8 mouse cellular contexts compared by ENCODE assay signal in the genomic region with DNA sequence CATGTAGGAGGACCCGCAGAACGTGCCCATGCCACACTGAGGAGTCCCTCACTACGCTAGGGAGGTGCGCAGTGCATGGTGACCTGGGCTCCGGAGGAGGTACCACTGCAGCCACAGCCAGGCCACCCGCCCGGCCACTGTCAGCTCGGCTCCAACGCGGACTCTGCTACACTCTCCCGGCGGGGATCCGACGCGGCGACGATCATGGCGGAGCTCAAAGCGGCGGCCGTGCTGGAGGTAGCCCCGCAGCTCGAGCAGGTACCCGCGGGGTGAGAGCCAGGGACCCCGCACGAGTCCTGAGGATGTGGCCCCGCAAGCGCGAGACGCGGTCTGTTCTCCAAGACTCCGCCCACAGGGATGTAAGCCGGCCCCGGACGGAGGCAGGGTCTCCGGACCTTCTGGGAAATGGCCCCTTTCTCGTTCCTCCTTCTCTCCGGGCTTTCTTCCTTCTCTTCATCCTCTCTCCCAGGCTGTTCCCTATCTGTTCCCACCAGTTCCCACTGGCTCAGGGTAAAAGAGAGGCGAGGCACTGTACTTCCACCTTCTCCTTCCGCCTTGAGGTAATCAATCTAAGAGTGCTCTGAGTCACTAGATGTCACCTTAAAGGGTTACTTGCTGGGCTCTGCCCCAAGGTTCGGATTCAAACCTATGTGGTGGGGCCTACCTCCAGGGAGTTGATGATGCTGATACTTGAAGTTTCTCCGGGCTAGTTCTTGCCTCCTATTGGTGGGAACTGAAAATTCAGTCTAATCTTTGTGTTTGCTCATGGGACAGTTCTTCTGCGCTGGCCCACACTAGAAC. TPM values are rescaled to one million over a fixed set of nuclear protein-coding genes. Genes with fewer than 3 reads are reported as not detected.
DNase-seq lines count a peak whose midpoint lies in the region; ATAC-seq and TF ChIP-seq lines count a peak whose summit lies in the region.

No protein-coding gene starts in this region.

- ATAC-seq in heart, embryonic 16.5 days (replicated peaks; ENCODE audit: extremely low read depth, insufficient read depth, low FRiP score), result peak; percentile 39; the same call in 1 of the 2 replicates
- no peak for ATAC-seq in liver, embryonic 15.5 days (ENCODE audit: insufficient read depth)

- H3K27me3 ChIP-seq in heart, embryonic 16.5 days (ENCODE audit: control insufficient read depth, insufficient read depth, low read length), result peaks cover 5% of the 10 kb centered on the region; the same call in 1 of the 2 replicates
- peaks cover 38% of the 10 kb centered on the region for H3K27me3 ChIP-seq in liver, embryonic 15.5 days
- no peaks in the 10 kb centered on the region for H3K27me3 ChIP-seq in splenic B cell, adult 2 months (ENCODE audit: control insufficient read depth, insufficient read depth, low read length, poor library complexity, severe bottlenecking)

- TF ChIP-seq CTCF in brain, embryonic 14.5 days (IDR thresholded peaks at IDR 0.05; ENCODE audit: borderline replicate concordance, extremely low read depth, insufficient read depth, insufficient read length), result peak; percentile 23; the same call in 1 of the 2 replicates

- H3K4me3 ChIP-seq in heart, embryonic 16.5 days (ENCODE audit: low read length), result peak overlapping the region; percentile 62
- H3K4me3 ChIP-seq in liver, embryonic 15.5 days (replicated peaks), result peak overlapping the region; percentile 51

- H3K9me3 ChIP-seq in heart, embryonic 16.5 days (replicated peaks; ENCODE audit: control insufficient read depth, low read length), result peaks cover 3% of the 10 kb centered on the region; the same call in 1 of the 2 replicates
- no peaks in the 10 kb centered on the region for H3K9me3 ChIP-seq in liver, embryonic 15.5 days (replicated peaks)

- no peak for TF ChIP-seq POLR2A in brain, embryonic 14.5 days (IDR thresholded peaks at IDR 0.05; ENCODE audit: borderline replicate concordance, extremely low read depth, insufficient read depth, insufficient read length, poor library complexity, severe bottlenecking)

- 0 out of 2 replicates have a peak, but pooled peaks cover 5% of the 10 kb centered on the region for H3K4me1 ChIP-seq in heart, embryonic 16.5 days (ENCODE audit: control insufficient read depth, insufficient read depth, low read length)
- H3K4me1 ChIP-seq in liver, embryonic 15.5 days (replicated peaks), result peaks cover 5% of the 10 kb centered on the region; the same call in 1 of the 2 replicates

- peak overlapping the region; percentile 76 for H3K4me2 ChIP-seq in heart, embryonic 16.5 days (ENCODE audit: low read depth, low read length)
- H3K4me2 ChIP-seq in liver, embryonic 15.5 days, result peak overlapping the region; percentile 67

- no peak overlapping the region for H3K27ac ChIP-seq in heart, embryonic 16.5 days (ENCODE audit: low read length)
- no peak overlapping the region for H3K27ac ChIP-seq in liver, embryonic 15.5 days (replicated peaks)

- peak; percentile 86 for DNase-seq in heart, adult 11 months
- DNase-seq in heart, adult 18-20 months, result no peak
- DNase-seq in CD4-positive, CD25-positive, alpha-beta regulatory T cell, adult 2 months (ENCODE audit: low read depth, low spot score), result peak; percentile 77
- DNase-seq in brain, embryonic 14.5 days (ENCODE audit: low read depth), result peak; percentile 47
- peak; percentile 55 for DNase-seq in splenic B cell, adult 2 months (ENCODE audit: low read depth, low spot score)
- no peak for DNase-seq in left cerebral cortex, adult 9 months (ENCODE audit: low spot score in 2 of 2)

- no peaks in the 10 kb centered on the region for H3K36me3 ChIP-seq in heart, embryonic 16.5 days (ENCODE audit: control insufficient read depth, insufficient read depth)
- H3K36me3 ChIP-seq in liver, embryonic 15.5 days (replicated peaks), result no peaks in the 10 kb centered on the region
- no peaks in the 10 kb centered on the region for H3K36me3 ChIP-seq in splenic B cell, adult 2 months (ENCODE audit: control insufficient read depth, insufficient read depth, low read length, poor library complexity, severe bottlenecking)

- H3K9ac ChIP-seq in heart, embryonic 16.5 days (ENCODE audit: low read length), result peak overlapping the region; percentile 65
- no peak overlapping the region for H3K9ac ChIP-seq in liver, embryonic 15.5 days

- WGBS in heart, embryonic 16.5 days, result 3% methylated on average over 44 of the region's 44 CpGs
- 2% methylated on average over 44 of the region's 44 CpGs for WGBS in liver, embryonic 15.5 days (ENCODE audit: insufficient replicate concordance)

RNA-seq across cellular contexts. Expression of a gene that starts 23.7 kb away (rescaled TPM):
- total RNA-seq in heart, adult 18-20 months (2021), result 1 to 10 TPM; 4.8 to 4.9 TPM
- polyA plus RNA-seq in brain, embryonic 14.5 days (2012; rRNA removed), result 88.4 and 106 TPM in 2 replicates
- polyA plus RNA-seq in heart, embryonic 16.5 days (2015; fragmentation: Nextera tagmentation; extraction: Ambion mirVana), result 140 and 142 TPM in 2 replicates
- 2.4 and 4.1 TPM in 2 replicates for polyA plus RNA-seq in liver, embryonic 15.5 days (2015; fragmentation: Nextera tagmentation; extraction: Ambion mirVana)

RNA-seq across cellular contexts. Expression of a gene that starts 51.7 kb away (rescaled TPM):
- total RNA-seq in heart, adult 18-20 months (2021), result 1 to 10 TPM; 1.8 to 1.9 TPM
- 0.44 and 0.67 TPM in 2 replicates for polyA plus RNA-seq in brain, embryonic 14.5 days (2012; rRNA removed)
- polyA plus RNA-seq in heart, embryonic 16.5 days (2015; fragmentation: Nextera tagmentation; extraction: Ambion mirVana), result 2.1 and 2.6 TPM in 2 replicates
- polyA plus RNA-seq in liver, embryonic 15.5 days (2015; fragmentation: Nextera tagmentation; extraction: Ambion mirVana), result 2.6 and 3.0 TPM in 2 replicates

Comparison
In these comparisons a context has a peak if more than half of its experiments do, and no peak if none do; other contexts are left out.
1. DNase-seq: peak in heart, adult 11 months (single experiment), CD4-positive, CD25-positive, alpha-beta regulatory T cell, adult 2 months (single experiment), brain, embryonic 14.5 days (single experiment) and splenic B cell, adult 2 months (single experiment); none in heart, adult 18-20 months (0 of 2) and left cerebral cortex, adult 9 months (0 of 2).
2. RNA of a gene that starts 23.7 kb away (polyA plus RNA-seq): 140 to 142 TPM in heart, embryonic 16.5 days and 88.4 to 106 TPM in brain, embryonic 14.5 days; 2.4 to 4.1 TPM in liver, embryonic 15.5 days; every median in the first group is over 10 times any median in the second.